Comparison of ENCODE assay signal across 8 mouse cellular contexts in the genomic region with DNA sequence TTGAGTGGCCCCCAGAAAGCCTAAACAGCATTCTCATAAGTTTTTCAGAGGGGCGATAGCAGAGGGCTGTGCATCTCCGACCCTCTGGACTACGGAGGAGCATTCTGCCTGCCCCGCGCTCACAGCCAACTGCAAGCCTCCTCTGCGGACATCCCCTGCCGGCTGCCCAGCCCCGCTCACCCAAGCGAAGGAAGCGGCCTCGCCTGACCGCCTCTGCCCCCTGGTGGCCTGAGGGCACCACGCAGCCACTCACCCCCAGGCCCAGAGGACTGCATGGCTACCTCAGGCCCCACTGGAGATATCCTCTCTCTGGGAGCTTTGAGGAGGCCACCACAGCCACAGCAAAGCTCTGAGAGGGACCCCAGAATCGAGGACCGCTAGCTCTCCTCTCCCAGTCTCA. TPM values are rescaled to one million over a fixed set of nuclear protein-coding genes. Genes with fewer than 3 reads are reported as not detected.
DNase-seq lines count a peak whose midpoint lies in the region; ATAC-seq and TF ChIP-seq lines count a peak whose summit lies in the region.

No protein-coding gene starts in this region.

- DNase-seq in ES-CJ7 (ENCODE audit: low read depth, low spot score): peak; percentile 40
- peak; percentile 44 for DNase-seq in cerebellum, adult 11 months
- peak; percentile 79 to 88 for DNase-seq in heart, postnatal 10 days
- DNase-seq in kidney, postnatal 25 days: peak; percentile 73 to 74
- DNase-seq in thymus, postnatal 0 days (ENCODE audit: low spot score): peak; percentile 55

- peaks cover 35% of the 10 kb centered on the region for H3K4me1 ChIP-seq in forebrain, embryonic 13.5 days
- peaks cover 27% of the 10 kb centered on the region for H3K4me1 ChIP-seq in lung, embryonic 15.5 days
- peaks cover 38% of the 10 kb centered on the region for H3K4me1 ChIP-seq in olfactory bulb, adult 2 months (ENCODE audit: control insufficient read depth, insufficient read depth, low read length)

- H3K36me3 ChIP-seq in forebrain, embryonic 13.5 days (ENCODE audit: poor library complexity, severe bottlenecking): no peaks in the 10 kb centered on the region
- no peaks in the 10 kb centered on the region for H3K36me3 ChIP-seq in lung, embryonic 15.5 days

- H3K27ac ChIP-seq in forebrain, embryonic 13.5 days: peak overlapping the region; percentile 44
- H3K27ac ChIP-seq in lung, embryonic 15.5 days: no peak overlapping the region
- H3K27ac ChIP-seq in olfactory bulb, adult 2 months (ENCODE audit: insufficient read depth, low read depth, low read length): peak overlapping the region; percentile 55

- H3K9ac ChIP-seq in forebrain, embryonic 13.5 days: 0 out of 2 replicates have a peak overlapping the region, but pooled peaks have one; percentile 18
- H3K9ac ChIP-seq in lung, embryonic 15.5 days: no peak overlapping the region

- intact Hi-C loops in heart, postnatal 10 days (cut with DNase I): loop anchor here (1.0 to 2.0 kb wide), 2 partner anchors 441 to 490 kb away; no protein-coding TSS in a partner anchor

- peak overlapping the region; percentile 46 for H3K4me2 ChIP-seq in forebrain, embryonic 13.5 days
- H3K4me2 ChIP-seq in lung, embryonic 15.5 days: peak overlapping the region; percentile 22; the same call in 1 of the 2 replicates

- H3K4me3 ChIP-seq in forebrain, embryonic 13.5 days: no peak overlapping the region
- H3K4me3 ChIP-seq in lung, embryonic 15.5 days: no peak overlapping the region
- H3K4me3 ChIP-seq in olfactory bulb, adult 2 months (ENCODE audit: insufficient read depth, low read depth, low read length): no peak overlapping the region

- peaks cover 4% of the 10 kb centered on the region; the same call in 1 of the 2 replicates for H3K27me3 ChIP-seq in forebrain, embryonic 13.5 days
- peaks cover 3% of the 10 kb centered on the region for H3K27me3 ChIP-seq in lung, embryonic 15.5 days

- ATAC-seq in forebrain, embryonic 13.5 days: peak; percentile 75
- ATAC-seq in lung, embryonic 15.5 days (ENCODE audit: borderline replicate concordance, extremely low read depth, low FRiP score, low TSS enrichment): peak; percentile 70; the same call in 1 of the 2 replicates

- TF ChIP-seq POLR2A in olfactory bulb, adult 2 months (IDR thresholded peaks at IDR 0.05; ENCODE audit: insufficient read depth, low read depth, low read length): no peak

- TF ChIP-seq CTCF in olfactory bulb, adult 2 months (IDR thresholded peaks at IDR 0.05; ENCODE audit: insufficient read depth, low read depth, low read length): peak; percentile 84

- H3K9me3 ChIP-seq in forebrain, embryonic 13.5 days (replicated peaks): no peaks in the 10 kb centered on the region
- H3K9me3 ChIP-seq in lung, embryonic 15.5 days: no peaks in the 10 kb centered on the region

- 3% methylated on average over 15 of the region's 15 CpGs for WGBS in forebrain, embryonic 13.5 days
- WGBS in lung, embryonic 15.5 days: 6% methylated on average over 15 of the region's 15 CpGs
- 9% methylated on average over 14 of the region's 15 CpGs for WGBS in olfactory bulb, adult 2 months

RNA-seq across cellular contexts. Expression of a gene that starts 58.8 kb away (rescaled TPM):
- polyA plus RNA-seq in forebrain, embryonic 13.5 days (2015; fragmentation: Nextera tagmentation; extraction: Ambion mirVana): 69.3 and 118 TPM in 2 replicates
- total RNA-seq in heart, postnatal 10 days (2021): 10 to 100 TPM; 17.2 to 17.7 TPM
- polyA plus RNA-seq in lung, embryonic 15.5 days (2015; fragmentation: Nextera tagmentation; extraction: Ambion mirVana): 525 and 559 TPM in 2 replicates
- polyA plus RNA-seq in olfactory bulb, adult 2 months (2012; ENCODE audit: insufficient read depth, insufficient read length, low replicate concordance, missing spikeins): not detected in 2 replicates
- 32.6 and 43.5 TPM in 2 replicates for polyA plus RNA-seq in thymus, postnatal 0 days (2015; fragmentation: Nextera tagmentation; extraction: Ambion mirVana)

Comparison
In these comparisons a context has a peak if more than half of its experiments do, and no peak if none do; other contexts are left out.
1. RNA of a gene that starts 58.8 kb away (polyA plus RNA-seq): 525 to 559 TPM in lung, embryonic 15.5 days, 69.3 to 118 TPM in forebrain, embryonic 13.5 days and 32.6 to 43.5 TPM in thymus, postnatal 0 days; not detected in olfactory bulb, adult 2 months; every median in the first group is over 10 times any median in the second.
2. Peak in every context shown above with its lines, with median percentiles within 50 percentile points of each other: DNase-seq.